Mouse (Mus musculus) thymus, adult 2 months (tissue): ENCODE measurements around the gene Vmn2r54. TPM values are rescaled to one million over a fixed set of nuclear protein-coding genes. Genes with fewer than 3 reads are reported as not detected.
"Not testable (repeated sequence)": the region's sequence is repeated elsewhere in the genome, so short reads cannot be mapped to it uniquely, and the experiment has no call there.

Source experiments
- DNase-seq: peaks from one replicate; pipeline ENCODE4 v3.0.0; 2021
- H3K27ac ChIP-seq: fragments of 200-500 bp; 2 replicates; pipeline ENCODE4 v1.5.1; 2012; ENCODE audit warnings: low read length, control low read depth; ENCODE audit not compliant: control insufficient read depth, insufficient read depth
- H3K27me3 ChIP-seq: fragments of 200-500 bp; 2 replicates; pipeline ENCODE4 v1.6.1; 2012; ENCODE audit warnings: mild to moderate bottlenecking, low read length, moderate library complexity, mixed read lengths; ENCODE audit not compliant: control insufficient read depth, insufficient read depth
- H3K36me3 ChIP-seq: fragments of 200-500 bp; 2 replicates; pipeline ENCODE4 v1.6.1; 2012; ENCODE audit warnings: mild to moderate bottlenecking, low read length, moderate library complexity; ENCODE audit not compliant: control insufficient read depth, insufficient read depth
- H3K4me1 ChIP-seq: fragments of 200-500 bp; replicated peaks from 2 replicates; pipeline ENCODE4 v1.6.1; 2012; ENCODE audit warnings: low read length; ENCODE audit not compliant: control insufficient read depth, insufficient read depth
- H3K4me3 ChIP-seq: fragments of 200-500 bp; 2 replicates; pipeline ENCODE4 v1.5.1; 2012; ENCODE audit warnings: mild to moderate bottlenecking, low read length, control low read depth, moderate library complexity; ENCODE audit not compliant: control insufficient read depth, insufficient read depth
- CTCF ChIP-seq: fragments of 200-500 bp; IDR thresholded peaks from 2 replicates; pipeline ENCODE4 v1.5.1; 2012; ENCODE audit warnings: mild to moderate bottlenecking, control low read depth, low read length, moderate library complexity, borderline replicate concordance; ENCODE audit not compliant: control insufficient read depth, poor library complexity, insufficient read depth; ENCODE audit errors: extremely low read depth
- POLR2A ChIP-seq: fragments of 200-500 bp; IDR thresholded peaks from 2 replicates; pipeline ENCODE4 v1.6.1; 2012; ENCODE audit warnings: mild to moderate bottlenecking, low read length, control low read depth, moderate library complexity; ENCODE audit not compliant: control insufficient read depth, poor library complexity, insufficient read depth; ENCODE audit errors: extremely low read depth
- WGBS: fragments of 180-500 bp; shearing (Covaris S2); methylation state at CpG from one replicate; pipeline ENCODE4 v1.1.7; 2018; 5-methylcytosine and 5-hydroxymethylcytosine counted together
- polyA plus RNA-seq: library from polyadenylated mRNA; depleted of rRNA; stranded (reverse); fragments of >200 nt; gene quantifications from 2 replicates; pipeline ENCODE4 v1.2.3, GENCODE M21; 2012; rRNA removed

The Vmn2r54 gene
- not detected in 2 replicates for polyA plus RNA-seq

DNA sequence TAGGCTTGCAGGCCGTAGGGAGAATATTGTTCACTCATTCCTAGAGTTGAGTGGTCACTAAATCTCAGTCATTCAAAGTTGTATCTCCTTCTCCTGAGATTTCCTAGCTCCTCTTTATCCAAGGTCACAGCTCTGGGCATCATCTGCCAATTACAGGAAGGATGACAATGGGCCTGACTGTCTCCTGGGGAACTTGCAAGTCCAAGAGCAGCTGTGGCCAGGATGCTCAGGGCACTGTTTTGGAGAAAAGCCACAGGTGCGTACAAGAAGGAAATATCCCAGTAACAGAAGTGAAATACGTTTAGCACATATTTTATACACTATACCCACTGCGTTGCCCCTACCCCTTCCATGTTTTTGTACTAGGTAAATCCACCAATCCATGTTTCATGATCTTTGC lies at the start of gene Vmn2r54:
TSS of gene Vmn2r54 (minus strand) at position 101 of the 400 bp plus-strand sequence.
- not testable (repeated sequence) for DNase-seq, H3K27me3 ChIP-seq, H3K36me3 ChIP-seq, H3K27ac ChIP-seq, H3K4me3 ChIP-seq, H3K4me1 ChIP-seq
- WGBS: 86% methylated on average over 3 of the region's 4 CpGs

DNA sequence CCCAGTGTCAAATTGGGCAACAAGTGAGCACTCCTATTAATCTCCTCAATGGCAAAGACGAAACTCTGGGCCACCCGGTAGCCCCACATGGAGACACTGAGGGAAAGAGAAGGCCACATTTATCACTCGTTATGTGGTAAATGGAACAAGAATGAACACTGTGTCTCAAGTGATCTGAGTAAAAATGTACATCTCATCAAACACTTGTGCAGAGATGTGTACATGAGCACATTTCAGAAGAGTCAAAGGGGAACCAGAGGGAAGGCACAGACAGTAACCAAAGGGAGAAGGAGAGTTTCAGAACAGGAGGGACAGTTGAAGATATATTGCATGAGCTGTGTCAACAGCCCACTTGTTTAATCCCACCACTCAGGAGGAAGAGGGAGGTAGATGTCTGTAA lies 44.8 kb upstream of the Vmn2r54 start, which contains the start of gene Vmn2r55:
TSS of gene Vmn2r55 (minus strand) at position 101 of the 400 bp plus-strand sequence.
- DNase-seq, H3K4me1 ChIP-seq, H3K4me3 ChIP-seq, H3K27ac ChIP-seq, H3K27me3 ChIP-seq, H3K36me3 ChIP-seq: not testable (repeated sequence)
- 88% methylated on average over 3 of the region's 3 CpGs for WGBS

DNA sequence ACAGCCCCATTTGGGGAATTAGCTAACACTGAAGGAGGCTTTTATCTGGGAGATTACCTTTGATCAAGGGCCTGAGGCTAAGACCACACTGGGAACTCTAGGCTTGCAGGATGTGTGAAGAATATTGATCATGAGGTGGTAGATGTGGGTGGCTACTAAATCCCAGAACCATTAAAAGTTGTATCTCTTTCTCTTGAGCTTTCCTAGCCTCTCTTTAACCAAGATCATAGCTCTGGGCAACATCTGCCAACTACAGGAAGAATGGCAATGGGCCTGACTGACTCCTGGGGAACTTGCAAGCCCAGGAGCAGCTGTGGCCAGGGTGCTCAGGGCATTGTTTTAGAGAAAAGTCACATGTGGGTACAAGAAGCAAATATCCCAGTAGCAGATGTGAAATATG lies 31.4 kb downstream of the Vmn2r54 start, which contains the start of gene Vmn2r53:
TSS of gene Vmn2r53 (minus strand) at position 101 of the 400 bp plus-strand sequence.
- Histone ChIP-seq H3K36me3 (no peaks in the 10 kb centered on the region), H3K4me3 (no peak within 1 kb of the TSS), H3K27ac (no peak within 1 kb of the TSS), H3K4me1 (no peaks in the 10 kb centered on the region), H3K27me3 (no peaks in the 10 kb centered on the region)
- no peak for DNase-seq
- TF ChIP-seq POLR2A (no peak), CTCF (no peak)

Other genes starting within 250 kb of the Vmn2r54 start
- 1.0 and 1.2 TPM in 2 replicates for gene Zfp551, start 217.6 kb downstream of the Vmn2r54 start, polyA plus RNA-seq
- 6.5 and 7.6 TPM in 2 replicates for gene Zfp606, start 162.0 kb downstream of the Vmn2r54 start, polyA plus RNA-seq
- not detected in 2 replicates for gene 2900092C05Rik, start 127.8 kb downstream of the Vmn2r54 start, polyA plus RNA-seq
- gene Vmn2r53, start 31.5 kb downstream of the Vmn2r54 start, polyA plus RNA-seq: not detected in 2 replicates
- gene Vmn2r55, start 44.7 kb upstream of the Vmn2r54 start, polyA plus RNA-seq: not detected in 2 replicates
- gene Vmn2r56, start 94.7 kb upstream of the Vmn2r54 start, polyA plus RNA-seq: not detected in 2 replicates
- 2.7 and 2.9 TPM in 2 replicates for gene Zscan18, start 163.3 kb upstream of the Vmn2r54 start, polyA plus RNA-seq
- gene Zfp329, start 178.5 kb upstream of the Vmn2r54 start, polyA plus RNA-seq: 4.1 and 4.2 TPM in 2 replicates
- gene Zfp110, start 194.4 kb upstream of the Vmn2r54 start, polyA plus RNA-seq: 16.9 and 17.6 TPM in 2 replicates
- 1.7 and 2.2 TPM in 2 replicates for gene Zfp128, start 240.9 kb upstream of the Vmn2r54 start, polyA plus RNA-seq